Mouse (Mus musculus): ENCODE results near the gene Sorcs3. TPM values are rescaled to one million over a fixed set of nuclear protein-coding genes. Genes with fewer than 3 reads are reported as not detected.

Gene Sorcs3
- total RNA-seq, 2 experiments from 2014 or later, result 0.14 to 0.16 TPM

GRCm38 (mm10) chr19:48524527-48525214, 318.8 kb downstream of the Sorcs3 start:
- no peak for DNase-seq

DNA sequence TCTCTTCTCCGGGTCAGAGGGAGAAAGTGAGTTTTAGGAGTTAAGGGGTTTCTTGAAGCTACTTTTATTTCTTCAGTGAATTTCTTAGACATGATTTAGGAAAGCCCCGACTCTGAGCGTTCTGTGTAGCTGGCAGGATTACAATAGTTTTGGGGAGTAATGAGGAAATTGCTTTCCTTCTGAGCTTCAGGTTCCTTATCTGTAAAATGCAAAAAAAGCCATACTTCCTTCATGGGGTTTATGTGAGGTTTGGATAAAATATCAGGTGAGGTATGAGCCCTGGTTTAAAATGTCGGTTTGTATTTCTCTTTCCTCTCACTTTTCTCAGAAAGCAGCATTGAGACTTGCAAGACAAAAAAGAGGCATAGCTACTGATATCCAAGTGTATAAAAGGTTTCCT, 327.8 kb downstream of the Sorcs3 start:
- DNase-seq, result no peak

DNA sequence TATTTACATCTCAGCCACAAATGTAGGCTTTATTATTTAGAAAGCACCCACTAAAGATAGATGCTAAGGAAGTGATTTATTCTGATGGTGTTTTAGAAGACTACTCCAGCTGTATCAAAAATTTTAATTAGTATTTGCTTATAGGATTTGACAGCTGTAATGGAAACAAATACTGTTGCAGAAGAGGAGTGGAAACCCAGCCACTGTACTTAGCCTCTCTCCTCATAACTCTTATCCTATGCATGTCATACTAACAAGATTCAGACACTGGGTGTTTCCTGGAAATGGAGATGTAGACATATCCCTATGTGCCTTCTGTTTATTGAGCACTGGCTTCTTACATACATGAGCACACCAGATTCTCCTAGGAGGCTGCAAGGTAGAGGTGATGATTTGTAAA, 338.5 kb downstream of the Sorcs3 start:
- no peak for DNase-seq

DNA sequence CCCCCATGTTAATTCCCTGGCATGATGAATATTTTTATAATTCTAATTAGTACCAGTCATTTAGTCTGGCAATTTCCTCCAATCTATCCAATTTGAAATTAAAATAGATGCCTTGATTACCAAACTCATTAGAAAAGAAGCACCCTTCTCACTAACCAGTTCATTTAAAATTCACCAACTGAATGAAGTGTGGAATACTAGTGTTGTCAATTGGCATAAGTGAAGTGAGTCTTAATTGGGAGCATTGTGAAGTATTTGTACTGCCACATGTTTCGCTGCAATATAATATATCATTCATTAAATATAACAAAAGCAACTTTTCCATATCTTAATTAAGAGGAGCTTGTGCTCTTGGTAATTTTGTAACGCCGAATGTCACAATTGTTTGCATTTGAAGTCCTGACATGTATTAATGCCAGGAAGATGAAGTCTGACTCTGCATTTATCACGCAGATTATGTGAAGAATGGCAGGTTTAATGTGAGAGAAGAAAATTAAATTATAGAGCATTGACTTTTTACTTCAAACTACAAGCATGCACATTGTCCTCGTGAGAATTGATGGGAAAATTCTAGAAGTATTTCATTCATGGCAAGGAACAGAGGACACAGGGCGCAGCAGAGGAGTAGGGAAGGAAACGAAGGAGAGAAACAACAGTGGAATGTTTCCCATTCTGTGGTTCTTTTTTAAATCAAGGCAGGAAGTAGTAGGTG, 339.8 kb downstream of the Sorcs3 start:
- DNase-seq, result no peak

GRCm38 (mm10) chr19:48546133-48546448, 340.3 kb downstream of the Sorcs3 start:
- DNase-seq, result no peak

- DNase-seq, result no peak
Observed at GRCm38 (mm10) chr19:48548143-48548881, 342.5 kb downstream of the Sorcs3 start.

- no peak for DNase-seq
Observed at GRCm38 (mm10) chr19:48559432-48559831, 353.6 kb downstream of the Sorcs3 start.

DNA sequence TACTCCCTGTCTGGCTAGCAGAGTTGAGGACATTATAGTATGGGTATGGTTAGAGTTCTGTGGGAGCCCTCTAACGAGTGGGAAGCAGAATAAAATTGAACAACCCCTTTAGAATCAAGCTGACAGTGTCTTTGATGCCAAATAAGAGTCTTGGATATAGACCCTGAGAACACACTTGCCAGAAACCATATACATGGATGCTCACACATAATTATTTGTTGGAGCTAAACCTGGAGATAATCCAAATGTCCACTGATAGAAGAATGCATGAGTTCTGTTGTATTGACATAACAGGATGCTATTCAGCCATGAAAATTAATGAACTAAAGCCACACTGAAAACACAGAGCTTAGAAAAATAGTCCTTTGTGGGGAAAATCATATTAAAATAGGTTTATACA, 369.9 kb downstream of the Sorcs3 start:
- DNase-seq, result no peak

GRCm38 (mm10) chr19:48577169-48577568, 371.3 kb downstream of the Sorcs3 start:
- no peak for DNase-seq

DNA sequence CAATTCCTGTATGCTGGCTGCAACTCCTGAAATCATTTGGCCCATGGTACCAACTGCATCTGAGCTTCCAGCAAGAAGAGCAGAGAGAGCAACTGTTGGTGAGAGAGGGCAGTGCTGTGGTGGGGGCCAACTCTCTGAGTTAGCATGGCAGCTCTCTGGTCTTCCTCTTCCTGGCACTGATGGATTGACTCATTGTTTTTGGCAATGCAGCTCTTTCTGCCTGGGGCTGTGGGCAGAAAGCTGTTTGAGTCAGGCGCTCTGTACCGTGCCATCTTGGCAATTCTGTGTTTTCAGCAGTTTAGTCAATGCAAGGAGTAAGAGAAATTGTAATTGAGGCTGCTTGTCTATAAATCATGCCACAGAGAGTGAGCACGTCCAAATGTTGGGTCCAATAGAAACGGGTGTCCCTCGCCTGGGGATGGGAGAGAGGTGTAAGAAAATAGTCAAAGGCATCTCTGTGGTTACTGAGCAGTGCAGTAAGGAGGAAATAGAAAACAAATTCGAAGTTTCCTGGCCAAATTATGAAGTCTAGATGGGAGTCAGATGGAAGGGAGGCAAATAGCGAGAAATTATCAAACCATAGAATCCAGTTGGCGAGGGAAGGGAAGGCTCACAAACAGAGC, 379.2 kb downstream of the Sorcs3 start:
- DNase-seq, result no peak

DNA sequence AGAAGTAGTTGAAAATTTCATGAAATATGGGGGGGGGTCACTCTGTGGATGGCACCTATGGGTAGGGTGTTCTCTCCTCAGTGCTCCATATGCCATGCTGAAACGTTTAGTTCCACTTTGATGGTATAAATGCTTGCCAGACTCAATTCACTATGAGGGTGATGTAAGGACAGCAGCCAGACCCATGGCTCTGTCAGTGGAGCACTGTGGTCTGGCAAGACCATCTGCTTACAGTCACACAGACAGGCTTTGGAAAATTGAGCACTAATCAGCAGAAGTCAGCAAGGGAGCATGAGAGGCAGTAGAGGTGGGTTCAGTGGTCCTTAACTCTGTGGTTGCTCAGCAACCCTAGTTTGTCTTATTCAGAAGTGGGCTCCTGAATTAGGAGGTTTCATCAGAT, 411.1 kb downstream of the Sorcs3 start:
- no peak for DNase-seq

GRCm38 (mm10) chr19:48630671-48631327, 425.0 kb downstream of the Sorcs3 start:
- DNase-seq, result no peak

GRCm38 (mm10) chr19:48642566-48642965, 436.7 kb downstream of the Sorcs3 start:
- DNase-seq, result no peak

DNA sequence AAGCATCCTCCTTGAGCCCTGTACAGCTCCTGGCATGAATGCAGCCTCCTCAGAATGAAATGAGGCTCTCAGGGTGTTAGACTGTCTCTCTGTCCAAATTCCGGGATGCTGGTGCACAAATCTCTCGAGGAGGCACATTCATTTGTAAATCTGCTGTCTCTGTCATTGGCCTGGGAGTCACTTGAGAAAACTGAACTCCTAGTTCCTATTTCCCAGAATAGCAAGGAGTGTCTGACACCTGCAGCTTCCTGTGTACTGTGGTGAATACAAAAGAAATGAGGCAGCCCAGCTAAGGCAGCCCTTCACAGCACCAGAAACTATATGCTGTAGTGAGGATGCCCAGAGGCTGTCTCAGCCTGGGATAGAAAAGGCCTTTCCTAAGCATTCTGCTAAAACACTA, 444.1 kb downstream of the Sorcs3 start:
- no peak for DNase-seq

GRCm38 (mm10) chr19:48651617-48652016, 445.8 kb downstream of the Sorcs3 start:
- DNase-seq, result peak; percentile 50

DNA sequence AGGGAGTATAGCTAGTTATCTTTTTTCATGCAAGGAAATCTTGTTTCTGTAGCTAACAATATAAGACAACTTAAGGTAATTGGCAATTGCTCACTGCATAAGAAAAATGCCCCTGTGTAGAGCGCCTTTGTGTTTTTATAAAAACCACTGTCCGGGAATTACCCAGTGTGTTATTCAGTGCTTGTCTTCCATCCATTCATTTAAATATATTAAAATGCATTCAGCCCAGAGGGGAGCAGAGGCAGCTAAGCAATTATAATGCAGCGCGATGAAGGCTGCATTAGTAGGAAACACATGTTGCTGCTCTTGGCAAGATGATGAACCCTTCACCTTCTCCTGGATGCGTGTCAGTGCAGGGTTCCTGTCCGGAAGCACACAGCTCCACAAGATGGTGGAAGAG, 454.4 kb downstream of the Sorcs3 start:
- DNase-seq, result no peak

DNA sequence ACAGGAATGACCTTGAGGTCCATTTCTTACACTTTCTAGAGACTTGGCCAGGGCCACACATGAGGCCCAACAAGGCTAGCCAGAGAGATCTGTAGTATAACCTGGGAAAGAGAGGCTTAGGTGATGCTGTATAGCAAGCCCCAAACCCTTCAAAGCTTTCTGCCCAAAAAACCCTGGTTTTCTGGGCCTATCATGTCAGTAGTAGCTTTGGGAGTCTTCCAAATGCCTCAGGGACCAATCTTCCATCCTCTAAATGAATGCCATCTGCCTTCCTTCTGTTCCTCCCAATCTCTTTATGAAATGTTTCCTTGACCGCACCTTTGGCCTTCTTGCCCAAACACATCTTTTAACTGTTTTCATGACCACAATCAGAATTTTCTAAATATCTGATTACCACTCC, 474.1 kb downstream of the Sorcs3 start:
- no peak for DNase-seq

- peak; percentile 56 for DNase-seq
Observed at GRCm38 (mm10) chr19:48682485-48682884, 476.7 kb downstream of the Sorcs3 start.

GRCm38 (mm10) chr19:48686369-48686768, 480.5 kb downstream of the Sorcs3 start:
- no peak for DNase-seq

GRCm38 (mm10) chr19:48700111-48700658, 494.4 kb downstream of the Sorcs3 start:
- DNase-seq, result no peak

DNA sequence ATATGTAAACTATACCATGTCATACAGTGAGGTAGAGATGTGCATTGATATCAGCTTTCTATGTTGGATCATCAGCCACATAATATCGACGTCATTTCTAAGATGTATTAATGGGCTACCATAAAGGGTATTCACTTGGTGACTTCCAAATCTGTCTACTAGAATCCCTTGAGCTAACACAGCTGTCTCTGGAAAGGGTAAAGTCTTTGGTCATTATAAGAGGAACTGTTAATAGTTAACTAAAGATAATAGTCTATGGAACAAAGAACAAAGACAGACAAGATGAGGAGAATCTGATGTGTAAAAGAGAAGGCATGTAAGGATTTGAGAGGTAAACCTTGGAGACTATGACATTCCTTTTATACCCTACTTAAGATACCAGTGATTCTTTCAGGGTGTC, 497.9 kb downstream of the Sorcs3 start:
- DNase-seq, result no peak

DNA sequence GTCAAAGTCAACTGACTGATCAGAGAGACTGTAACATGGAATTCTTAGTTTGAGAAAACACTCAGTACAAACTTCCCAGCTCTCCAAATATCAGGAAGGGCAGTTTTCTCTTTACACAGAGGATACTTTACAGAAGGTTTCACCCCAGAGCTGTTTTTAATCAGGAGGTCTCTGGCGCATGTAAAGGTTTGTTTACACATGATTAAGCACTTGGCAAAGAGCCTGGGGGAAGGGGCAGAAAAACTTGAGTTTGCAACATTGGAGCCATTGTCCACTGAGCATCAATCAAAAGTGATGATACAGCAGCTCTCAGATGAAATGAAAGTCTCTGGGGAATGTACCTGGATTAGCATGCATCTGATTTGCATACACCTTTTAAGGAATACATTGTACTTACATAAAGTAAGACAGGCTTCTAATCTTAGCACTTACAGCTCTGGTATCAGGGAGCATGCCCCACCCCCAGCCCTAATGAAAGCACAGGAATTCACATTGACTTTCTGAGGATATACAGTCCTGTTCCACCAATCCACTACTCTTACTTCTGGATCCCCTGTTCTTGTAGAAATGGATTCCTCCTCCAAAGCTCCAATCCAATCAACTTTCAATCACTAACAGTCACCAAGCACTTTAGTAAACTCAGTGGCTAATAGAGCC, 500.6 kb downstream of the Sorcs3 start:
- no peak for DNase-seq

Measured in heart, postnatal 4 days (tissue).